Mouse (Mus musculus) MEL (cell line): Measurements from ENCODE around the gene Igfbp1. TPM values are rescaled to one million over a fixed set of nuclear protein-coding genes. Genes with fewer than 3 reads are reported as not detected.

Source experiments
- DNase-seq: peaks from one replicate; pipeline ENCODE4 v3.0.0; 2011; ENCODE audit warnings: low read depth, low spot score
- H3K27ac ChIP-seq: 2 replicates; pipeline ENCODE4 v1.5.1; 2012; ENCODE audit warnings: low read depth, mild to moderate bottlenecking, control low read depth, low read length, moderate library complexity; ENCODE audit not compliant: control insufficient read depth
- H3K27me3 ChIP-seq, 2 experiments: fragments of 150-350 bp in 1 of 2; sonication (generic) in 1 of 2; 2 replicates each; pipeline ENCODE4 v1.6.1; 2012; ENCODE audit warnings: low read length in 2 of 2, mild to moderate bottlenecking in 2 of 2, improper control_type of control experiment in 1 of 2, moderate library complexity in 1 of 2; ENCODE audit not compliant: insufficient read depth in 2 of 2, control insufficient read depth in 1 of 2
- H3K36me3 ChIP-seq, 2 experiments: 2 replicates each; pipeline ENCODE4 v1.6.1; 2012 to 2014; ENCODE audit warnings: low read length in 2 of 2, improper control_type of control experiment in 1 of 2, inconsistent platforms in 1 of 2, mild to moderate bottlenecking in 1 of 2; ENCODE audit not compliant: insufficient read depth in 2 of 2, control insufficient read depth in 1 of 2
- H3K4me1 ChIP-seq, 2 experiments: fragments of 150-350 bp in 1 of 2; sonication (generic) in 1 of 2; 2 replicates each; pipeline ENCODE4 v1.6.1; 2012; ENCODE audit warnings: low read length in 2 of 2, improper control_type of control experiment in 1 of 2, mild to moderate bottlenecking in 1 of 2; ENCODE audit not compliant: insufficient read depth in 2 of 2, control insufficient read depth in 1 of 2
- H3K4me3 ChIP-seq, 2 experiments: fragments of 150-350 bp in 1 of 2; sonication (generic) in 1 of 2; 2 replicates each; pipeline ENCODE4 v1.5.1; 2012; ENCODE audit warnings: low read depth in 2 of 2, low read length in 2 of 2, mild to moderate bottlenecking in 2 of 2, moderate library complexity in 2 of 2, control low read depth in 1 of 2, improper control_type of control experiment in 1 of 2; ENCODE audit not compliant: control insufficient read depth in 1 of 2, insufficient read depth in 1 of 2
- H3K79me2 ChIP-seq: 2 replicates; pipeline ENCODE4 v1.6.1; 2012; ENCODE audit warnings: mild to moderate bottlenecking, low read length, moderate library complexity; ENCODE audit not compliant: control insufficient read depth, poor library complexity, insufficient read depth
- H3K9ac ChIP-seq: 2 replicates; pipeline ENCODE4 v1.6.1; 2012; ENCODE audit warnings: low read depth, mild to moderate bottlenecking, control low read depth, low read length, moderate library complexity; ENCODE audit not compliant: control insufficient read depth, poor library complexity, severe bottlenecking
- H3K9me3 ChIP-seq: fragments of 150-350 bp; sonication (generic); replicated peaks from 2 replicates; pipeline ENCODE4 v1.6.1; 2012; ENCODE audit warnings: mild to moderate bottlenecking, low read length, improper control_type of control experiment, moderate library complexity; ENCODE audit not compliant: insufficient read depth
- CHD1 ChIP-seq: IDR thresholded peaks from 2 replicates; pipeline ENCODE4 v1.6.1; 2012; ENCODE audit warnings: low read depth, mild to moderate bottlenecking, inconsistent platforms, low read length, improper control_type of control experiment
- CTCF ChIP-seq, 3 experiments: IDR thresholded peaks in 2 of 3; conservative IDR thresholded peaks in 1 of 3; 2 replicates each; pipeline ENCODE4 v1.5.1; 2011 to 2012; ENCODE audit warnings: low read length in 3 of 3, low read depth in 2 of 3, mild to moderate bottlenecking in 2 of 3, improper control_type of control experiment in 1 of 3, inconsistent platforms in 1 of 3, mixed read lengths in 1 of 3, moderate library complexity in 1 of 3; ENCODE audit not compliant: control insufficient read depth in 1 of 3, insufficient read depth in 1 of 3, poor library complexity in 1 of 3, severe bottlenecking in 1 of 3
- E2F4 ChIP-seq: IDR thresholded peaks from 2 replicates; pipeline ENCODE4 v1.6.1; 2011; ENCODE audit warnings: low read depth, low read length, improper control_type of control experiment, borderline replicate concordance
- EP300 ChIP-seq, 2 experiments: IDR thresholded peaks; 2 replicates each; pipeline ENCODE4 v1.6.1; 2011; ENCODE audit warnings: improper control_type of control experiment in 2 of 2, low read length in 2 of 2, low read depth in 1 of 2, mild to moderate bottlenecking in 1 of 2
- ETS1 ChIP-seq: IDR thresholded peaks from 2 replicates; pipeline ENCODE4 v1.6.1; 2012; ENCODE audit warnings: low read depth, mild to moderate bottlenecking, inconsistent platforms, low read length, improper control_type of control experiment, moderate library complexity
- GATA1 ChIP-seq: IDR thresholded peaks from 2 replicates; pipeline ENCODE4 v1.6.1; 2011; ENCODE audit warnings: low read depth, low read length, improper control_type of control experiment
- HCFC1 ChIP-seq: IDR thresholded peaks from 2 replicates; pipeline ENCODE4 v1.6.1; 2012; ENCODE audit warnings: low read depth, mild to moderate bottlenecking, inconsistent platforms, low read length, improper control_type of control experiment, moderate library complexity
- MAX ChIP-seq: IDR thresholded peaks from 2 replicates; pipeline ENCODE4 v1.6.1; 2011; ENCODE audit warnings: low read length, improper control_type of control experiment
- MXI1 ChIP-seq: IDR thresholded peaks from 2 replicates; pipeline ENCODE4 v1.6.1; 2011; ENCODE audit warnings: mild to moderate bottlenecking, low read depth, low read length, improper control_type of control experiment
- MYC ChIP-seq: IDR thresholded peaks from 2 replicates; pipeline ENCODE4 v1.6.1; 2011; ENCODE audit warnings: low read depth, mild to moderate bottlenecking, low read length, improper control_type of control experiment, moderate library complexity
- NELFE ChIP-seq: IDR thresholded peaks from 2 replicates; pipeline ENCODE4 v1.6.1; 2011; ENCODE audit warnings: low read depth, low read length, improper control_type of control experiment
- NRF1 ChIP-seq: IDR thresholded peaks from 2 replicates; pipeline ENCODE4 v1.6.1; 2014; ENCODE audit warnings: low read depth, mild to moderate bottlenecking, inconsistent platforms, low read length, improper control_type of control experiment, moderate library complexity; ENCODE audit not compliant: poor library complexity, insufficient read depth, severe bottlenecking
- POLR2A ChIP-seq, 2 experiments: IDR thresholded peaks; 2 replicates each; pipeline ENCODE4 v1.6.1; 2011 to 2012; ENCODE audit warnings: low read length in 2 of 2, mild to moderate bottlenecking in 2 of 2, control low read depth in 1 of 2, improper control_type of control experiment in 1 of 2, low read depth in 1 of 2, moderate library complexity in 1 of 2; ENCODE audit not compliant: control insufficient read depth in 1 of 2, insufficient read depth in 1 of 2, poor library complexity in 1 of 2
- POLR2AphosphoS2 ChIP-seq: IDR thresholded peaks from 2 replicates; pipeline ENCODE4 v1.6.1; 2011; ENCODE audit warnings: low read length, improper control_type of control experiment
- POLR2AphosphoS5 ChIP-seq: IDR thresholded peaks from 2 replicates; pipeline ENCODE4 v1.6.1; 2012; ENCODE audit warnings: low read depth, borderline replicate concordance, mild to moderate bottlenecking, inconsistent platforms, low read length, moderate library complexity, mixed read lengths
- RAD21 ChIP-seq: IDR thresholded peaks from 2 replicates; pipeline ENCODE4 v1.6.1; 2011; ENCODE audit warnings: mild to moderate bottlenecking, low read depth, low read length, improper control_type of control experiment
- RCOR1 ChIP-seq: IDR thresholded peaks from 2 replicates; pipeline ENCODE4 v1.6.1; 2012; ENCODE audit warnings: low read depth, mild to moderate bottlenecking, inconsistent platforms, low read length, improper control_type of control experiment
- SIN3A ChIP-seq: IDR thresholded peaks from 2 replicates; pipeline ENCODE4 v1.6.1; 2012; ENCODE audit warnings: low read length, improper control_type of control experiment, inconsistent platforms
- SMC3 ChIP-seq: IDR thresholded peaks from 2 replicates; pipeline ENCODE4 v1.6.1; 2011; ENCODE audit warnings: low read depth, low read length, improper control_type of control experiment
- TAL1 ChIP-seq: IDR thresholded peaks from 2 replicates; pipeline ENCODE4 v1.6.1; 2012; ENCODE audit warnings: mild to moderate bottlenecking, inconsistent platforms, low read length, moderate library complexity, mixed read lengths
- USF2 ChIP-seq, 2 experiments: IDR thresholded peaks; 2 replicates each; pipeline ENCODE4 v1.6.1; 2011 to 2012; ENCODE audit warnings: improper control_type of control experiment in 2 of 2, low read length in 2 of 2, borderline replicate concordance in 1 of 2, inconsistent platforms in 1 of 2, low read depth in 1 of 2, mild to moderate bottlenecking in 1 of 2; ENCODE audit not compliant: insufficient read depth in 1 of 2
- ZMIZ1 ChIP-seq: IDR thresholded peaks from 2 replicates; pipeline ENCODE4 v1.6.1; 2012; ENCODE audit warnings: low read depth, mild to moderate bottlenecking, inconsistent platforms, low read length, improper control_type of control experiment, moderate library complexity
- polyA plus RNA-seq, 2 experiments: library from polyadenylated mRNA; stranded (reverse) in 1 of 2; unstranded in 1 of 2; fragments of >175 nt in 1 of 2; fragments of >200 nt in 1 of 2; gene quantifications; 2 replicates each; pipeline versions ENCODE4 v1.2.1 to v1.2.4; 2012; ENCODE audit warnings: low replicate concordance in 2 of 2, low read depth in 1 of 2; ENCODE audit not compliant: insufficient read length in 2 of 2, insufficient read depth in 1 of 2, missing spikeins in 1 of 2
- total RNA-seq: library from RNA; depleted of rRNA; stranded (reverse); fragments of 300-350 nt; gene quantifications from 2 replicates; pipeline ENCODE4 v1.2.3, GENCODE M21; 2012

The Igfbp1 gene
- total and polyA plus RNA-seq, 3 experiments: not detected

DNA sequence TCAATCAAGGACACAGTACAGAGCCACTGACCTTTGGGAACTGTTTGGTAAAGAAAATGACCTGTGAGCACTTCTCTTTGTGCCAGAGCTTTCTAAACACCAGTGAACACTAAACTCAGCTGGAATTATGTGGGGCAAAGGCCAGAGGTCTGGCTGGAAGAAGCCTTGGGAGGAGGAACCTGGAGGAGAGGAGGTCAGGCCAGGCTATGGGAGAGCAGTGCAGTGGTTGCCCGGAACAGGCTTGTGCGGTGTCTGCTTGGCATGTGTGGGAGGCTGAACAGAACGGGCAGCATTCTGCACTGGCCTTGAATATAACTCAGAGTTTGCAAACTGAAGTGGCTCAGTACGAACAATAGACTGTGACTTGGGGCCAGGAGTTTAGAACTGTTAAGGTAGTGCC lies 32.4 kb downstream of the Igfbp1 start:
- Histone ChIP-seq H3K79me2 (no peaks in the 10 kb centered on the region), H3K9me3 (no peaks in the 10 kb centered on the region), H3K27ac (no peak overlapping the region), H3K4me1 (no peaks in the 10 kb centered on the region), H3K4me3 (no peak overlapping the region), H3K27me3 (no peaks in the 10 kb centered on the region), H3K36me3 (no peaks in the 10 kb centered on the region), H3K9ac (no peak overlapping the region)
- DNase-seq: no peak
- TF ChIP-seq RCOR1 (no peak), E2F4 (no peak), USF2 (IDR thresholded peaks at IDR 0.05; ENCODE audit: borderline replicate concordance in 1 of 2, insufficient read depth in 1 of 2, low read depth in 1 of 2, low read length in 2 of 2) (no peak), SMC3 (no peak), HCFC1 (no peak), RAD21 (no peak), MAX (no peak), EP300 (IDR thresholded peaks at IDR 0.05; ENCODE audit: low read depth in 1 of 2, low read length in 2 of 2) (no peak), POLR2A (IDR thresholded peaks at IDR 0.05; ENCODE audit: control insufficient read depth in 1 of 2, insufficient read depth in 1 of 2, low read depth in 1 of 2, low read length in 2 of 2, poor library complexity in 1 of 2) (no peak), NELFE (no peak), ETS1 (no peak)

DNA sequence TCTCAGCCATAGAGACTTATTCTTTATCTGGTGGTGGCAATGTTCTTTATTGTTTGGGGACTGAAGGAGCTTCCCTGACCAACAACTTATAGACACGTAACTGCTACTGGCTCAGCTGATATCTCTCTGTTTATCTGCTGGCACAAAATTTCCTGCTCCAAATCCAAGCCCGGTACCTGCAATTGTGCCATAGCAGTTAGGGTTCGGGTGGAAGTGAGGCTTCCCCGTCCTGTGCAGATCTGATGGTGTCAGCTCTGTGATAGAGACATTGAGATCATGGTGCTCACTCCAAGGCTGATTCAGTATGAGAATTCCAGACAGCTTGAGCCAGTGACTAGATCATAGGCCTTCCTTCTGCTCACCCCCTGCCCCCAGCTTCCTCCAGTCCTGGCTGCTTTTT lies 34.4 kb downstream of the Igfbp1 start:
- Histone ChIP-seq H3K9me3 (no peaks in the 10 kb centered on the region), H3K79me2 (no peaks in the 10 kb centered on the region), H3K4me1 (no peaks in the 10 kb centered on the region), H3K36me3 (no peaks in the 10 kb centered on the region), H3K27ac (no peak overlapping the region), H3K9ac (no peak overlapping the region), H3K4me3 (no peak overlapping the region), H3K27me3 (no peaks in the 10 kb centered on the region)
- DNase-seq: no peak
- TF ChIP-seq TAL1: no peak
- no peak for TF ChIP-seq MYC
- TF ChIP-seq POLR2AphosphoS2: no peak
- TF ChIP-seq CHD1: no peak
- no peak for TF ChIP-seq ZMIZ1
- TF ChIP-seq CTCF (IDR thresholded peaks at IDR 0.05 in 2 of 3, conservative IDR thresholded peaks at IDR 0.05 in 1 of 3; ENCODE audit: control insufficient read depth in 1 of 3, insufficient read depth in 1 of 3, low read depth in 2 of 3, low read length in 3 of 3, poor library complexity in 1 of 3, severe bottlenecking in 1 of 3): no peak
- TF ChIP-seq MAX: no peak
- TF ChIP-seq MXI1: no peak
- TF ChIP-seq POLR2AphosphoS5: no peak
- TF ChIP-seq SIN3A: no peak
- TF ChIP-seq GATA1: no peak
- no peak for TF ChIP-seq USF2 (IDR thresholded peaks at IDR 0.05; ENCODE audit: borderline replicate concordance in 1 of 2, insufficient read depth in 1 of 2, low read depth in 1 of 2, low read length in 2 of 2)
- TF ChIP-seq NRF1: no peak
